Comparison of ENCODE assay signal across 8 mouse cellular contexts in genomic region chr14:25534396-25534769, GRCm38 (mm10).
DNase-seq lines count a peak whose midpoint lies in the region; ATAC-seq lines count a peak whose summit lies in the region.
"Had no signal": no experiment of that assay in that cellular context is flagged by ENCODE, and none has a peak within 500 bp of the region (broad histone marks: within the 10 kb centered on the region; RNA-seq: fewer than 3 reads in every experiment).

No protein-coding gene starts in this region.

- no peak overlapping the region for H3K4me2 ChIP-seq in kidney, embryonic 14.5 days (replicated peaks; ENCODE audit: low read depth, low read length)
- H3K4me2 ChIP-seq in hindbrain, embryonic 11.5 days (replicated peaks; ENCODE audit: low read depth, low read length) = no peak overlapping the region
- H3K4me2 ChIP-seq in intestine, embryonic 16.5 days (ENCODE audit: low read depth, low read length) = no peak overlapping the region

- H3K27me3 ChIP-seq in kidney, embryonic 14.5 days (ENCODE audit: control insufficient read depth, insufficient read depth, low read length) = no peaks in the 10 kb centered on the region
- H3K27me3 ChIP-seq in hindbrain, embryonic 11.5 days (ENCODE audit: control insufficient read depth, insufficient read depth, low read length) = no peaks in the 10 kb centered on the region
- no peaks in the 10 kb centered on the region for H3K27me3 ChIP-seq in intestine, embryonic 16.5 days (replicated peaks; ENCODE audit: control insufficient read depth, insufficient read depth, low read length)

- no peak overlapping the region for H3K9ac ChIP-seq in kidney, embryonic 14.5 days (ENCODE audit: low read depth, low read length)
- no peak overlapping the region for H3K9ac ChIP-seq in hindbrain, embryonic 11.5 days (ENCODE audit: low read depth, low read length)
- H3K9ac ChIP-seq in intestine, embryonic 16.5 days (ENCODE audit: low read depth, low read length) = peak overlapping the region; percentile 18; the same call in 1 of the 2 replicates

- H3K36me3 ChIP-seq in kidney, embryonic 14.5 days (ENCODE audit: control insufficient read depth, insufficient read depth, low read length) = peaks cover 34% of the 10 kb centered on the region
- no peaks in the 10 kb centered on the region for H3K36me3 ChIP-seq in hindbrain, embryonic 11.5 days (ENCODE audit: control insufficient read depth, insufficient read depth, low read length)
- H3K36me3 ChIP-seq in intestine, embryonic 16.5 days (ENCODE audit: control insufficient read depth, insufficient read depth, low read length) = peaks cover 4% of the 10 kb centered on the region; the same call in 1 of the 2 replicates

- ATAC-seq in kidney, embryonic 14.5 days (ENCODE audit: low FRiP score, low TSS enrichment) = no peak
- ATAC-seq in hindbrain, embryonic 11.5 days (ENCODE audit: low FRiP score) = no peak
- ATAC-seq in intestine, embryonic 16.5 days = no peak
- ATAC-seq in megakaryocyte-erythroid progenitor cell, adult 5-6 weeks (replicated peaks; ENCODE audit: low FRiP score, low TSS enrichment, poor library complexity, severe bottlenecking) = 0 out of 2 replicates have a peak, but pooled peaks have one; percentile 20

- H3K4me1 ChIP-seq in kidney, embryonic 14.5 days (ENCODE audit: control insufficient read depth, insufficient read depth, low read length) = peaks cover 26% of the 10 kb centered on the region
- H3K4me1 ChIP-seq in hindbrain, embryonic 11.5 days (replicated peaks; ENCODE audit: control insufficient read depth, insufficient read depth, low read length) = 0 out of 2 replicates have a peak, but pooled peaks cover 6% of the 10 kb centered on the region
- H3K4me1 ChIP-seq in intestine, embryonic 16.5 days (ENCODE audit: control insufficient read depth, insufficient read depth, low read length) = peaks cover 37% of the 10 kb centered on the region

- H3K27ac ChIP-seq in kidney, embryonic 14.5 days (ENCODE audit: low read depth, low read length) = peak overlapping the region; percentile 59
- H3K27ac ChIP-seq in hindbrain, embryonic 11.5 days (ENCODE audit: low read depth, low read length) = peak overlapping the region; percentile 27; the same call in 1 of the 2 replicates
- H3K27ac ChIP-seq in intestine, embryonic 16.5 days (ENCODE audit: low read length) = peak overlapping the region; percentile 46; the same call in 1 of the 2 replicates
- H3K27ac ChIP-seq: macrophage had no signal

- H3K4me3 ChIP-seq in kidney, embryonic 14.5 days (ENCODE audit: low read length) = no peak overlapping the region
- no peak overlapping the region for H3K4me3 ChIP-seq in hindbrain, embryonic 11.5 days (ENCODE audit: low read depth, low read length)
- no peak overlapping the region for H3K4me3 ChIP-seq in intestine, embryonic 16.5 days (ENCODE audit: low read length)

- H3K9me3 ChIP-seq in kidney, embryonic 14.5 days (ENCODE audit: control insufficient read depth, low read length) = no peaks in the 10 kb centered on the region
- H3K9me3 ChIP-seq in hindbrain, embryonic 11.5 days (ENCODE audit: control insufficient read depth, low read length) = no peaks in the 10 kb centered on the region
- H3K9me3 ChIP-seq in intestine, embryonic 16.5 days (ENCODE audit: control insufficient read depth, low read length) = no peaks in the 10 kb centered on the region

- no peak for DNase-seq in kidney, postnatal 36 days
- no peak for DNase-seq in hindbrain, embryonic 11.5 days (ENCODE audit: low spot score)
- no peak for DNase-seq in left cerebral cortex, adult 11 months (ENCODE audit: low spot score)
- no peak for DNase-seq in thymus, postnatal 10 days (ENCODE audit: low spot score in 2 of 2)
